Mouse (Mus musculus) T-helper 1 cell (primary cell): ENCODE measurements around the gene Gm20918.
"Not testable (repeated sequence)": the region's sequence is repeated elsewhere in the genome, so short reads cannot be mapped to it uniquely, and the experiment has no call there.

Experiments used
- in situ Hi-C: fragments of 300-600 bp; cut with MboI, MseI; formaldehyde crosslinking; loops from one replicate; pipeline ENCODE4 v1.15.1; 2025; ENCODE audit warnings: high pct_unique_total_duplicates

The Gm20918 gene

DNA sequence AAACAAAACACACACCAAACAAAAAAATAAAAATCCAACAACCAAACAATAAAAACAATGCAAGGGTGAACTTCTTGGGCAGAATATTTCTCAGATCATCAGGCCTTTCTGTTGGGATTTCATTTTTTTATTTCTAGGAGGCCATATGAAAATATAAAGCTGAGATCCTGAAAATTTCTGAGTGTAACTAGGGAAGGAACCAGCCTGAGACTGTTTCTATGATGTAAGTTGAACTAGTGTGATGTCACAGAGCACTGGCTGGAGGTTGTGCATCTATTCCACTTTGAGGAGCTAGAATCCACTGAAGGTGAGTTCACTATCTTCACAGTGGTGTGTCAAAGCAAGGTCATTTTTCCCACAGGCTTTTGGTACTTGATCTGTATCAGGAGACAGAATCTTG, at the start of gene Gm20918:
Gene Gm20918 (plus strand): TSS at position 301 of the 400 bp plus-strand sequence.
- in situ Hi-C loops, result not testable (repeated sequence)
